Mouse (Mus musculus) embryo, embryonic 11.5 days (tissue): ENCODE results near the gene Cdh15.
A peak's percentile ranks its signal among the peaks of the same experiment; 100 is the strongest.

Source experiments
- DNase-seq: peaks from one replicate; pipeline ENCODE4 v3.0.0-alpha.2; 2012; ENCODE audit warnings: low read depth, low spot score

The Cdh15 gene

DNA sequence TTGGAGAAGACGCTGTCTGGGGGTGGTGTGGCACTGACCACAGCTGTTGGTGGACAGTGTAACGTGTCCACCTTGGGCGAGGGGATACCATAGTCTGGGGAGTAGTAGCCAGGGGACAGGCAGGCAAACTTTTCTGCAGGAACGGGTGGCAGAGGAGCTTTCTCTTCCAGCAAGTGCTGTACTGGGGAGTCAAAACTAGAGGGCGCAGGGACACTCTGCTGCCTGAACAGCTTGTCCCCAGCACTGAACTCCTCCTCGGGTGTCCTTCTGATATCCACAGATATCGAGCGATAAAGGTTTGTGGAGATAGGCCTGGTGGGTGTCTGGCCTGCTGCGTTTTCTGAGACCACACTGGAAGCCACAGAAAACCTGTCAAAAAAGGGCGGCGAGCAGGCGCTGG is 43.7 kb downstream of the Cdh15 start:
- DNase-seq: no peak

DNA sequence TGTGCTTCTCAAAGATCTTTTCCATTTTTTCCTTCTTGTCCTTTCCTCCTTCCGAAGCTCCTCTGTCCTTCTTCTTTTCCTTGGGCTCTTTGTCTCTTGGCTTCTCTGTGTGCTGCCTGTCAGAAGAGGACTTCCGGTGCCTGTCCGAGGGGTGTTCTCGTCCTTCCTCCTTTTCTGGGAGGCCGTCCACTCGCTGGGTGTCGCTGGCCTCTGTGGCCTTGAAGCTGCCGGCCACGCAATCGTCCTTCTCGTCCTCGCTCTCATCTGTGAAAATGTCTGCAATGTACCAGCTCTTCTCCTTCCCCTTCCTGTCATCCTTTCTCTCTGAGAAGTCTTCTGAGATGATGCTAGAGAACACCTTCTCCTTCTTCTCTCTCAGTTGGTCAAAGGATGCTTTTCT is 45.7 kb downstream of the Cdh15 start:
- no peak for DNase-seq

DNA sequence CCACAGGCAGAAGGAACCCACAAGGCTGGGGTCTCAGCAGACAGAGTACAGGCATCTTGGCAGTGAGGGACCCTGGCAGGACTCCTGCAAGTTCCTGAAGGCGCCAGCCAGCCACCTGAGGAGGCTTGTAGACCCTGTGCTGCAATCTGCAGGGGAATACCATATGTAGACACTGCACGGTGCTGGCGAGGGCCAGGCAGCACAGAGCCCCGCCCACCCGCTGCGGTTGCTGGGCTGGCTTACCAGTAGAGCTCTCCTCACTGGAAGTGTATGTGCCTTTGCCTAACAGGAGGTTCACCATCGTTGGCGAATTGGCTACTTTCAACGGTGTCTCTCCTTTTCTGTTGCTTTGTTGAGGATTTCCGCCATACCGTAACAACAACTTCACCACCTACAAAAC is 48.6 kb downstream of the Cdh15 start:
- DNase-seq: no peak

GRCm38 (mm10) chr8:122897200-122897599 is 49.4 kb downstream of the Cdh15 start:
- no peak for DNase-seq

- no peak for DNase-seq
Measured at GRCm38 (mm10) chr8:122898018-122898417, 50.3 kb downstream of the Cdh15 start.

- no peak for DNase-seq
Measured at GRCm38 (mm10) chr8:122898473-122898872, 50.7 kb downstream of the Cdh15 start.

DNA sequence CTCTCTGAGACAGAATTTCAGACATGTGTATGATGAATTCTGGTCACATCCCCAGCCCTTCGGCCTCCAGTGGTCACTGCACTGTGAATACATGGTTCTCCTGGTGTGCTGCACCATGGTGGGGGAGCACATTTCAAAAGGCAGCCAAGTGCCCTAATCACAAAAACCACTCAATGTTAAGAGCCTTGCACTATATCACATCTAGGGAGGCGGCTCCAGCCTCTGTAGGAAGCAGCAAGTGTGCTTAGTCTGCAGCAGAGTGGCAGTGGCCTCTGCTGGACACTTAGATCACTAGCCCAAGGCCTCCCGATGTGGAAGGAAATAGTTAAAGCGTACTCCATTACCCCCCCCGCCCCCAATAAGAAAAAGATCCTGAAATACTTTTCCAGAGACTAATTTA is 51.3 kb downstream of the Cdh15 start:
- no peak for DNase-seq

- DNase-seq: no peak
Measured at GRCm38 (mm10) chr8:122901476-122901875, 53.7 kb downstream of the Cdh15 start.

DNA sequence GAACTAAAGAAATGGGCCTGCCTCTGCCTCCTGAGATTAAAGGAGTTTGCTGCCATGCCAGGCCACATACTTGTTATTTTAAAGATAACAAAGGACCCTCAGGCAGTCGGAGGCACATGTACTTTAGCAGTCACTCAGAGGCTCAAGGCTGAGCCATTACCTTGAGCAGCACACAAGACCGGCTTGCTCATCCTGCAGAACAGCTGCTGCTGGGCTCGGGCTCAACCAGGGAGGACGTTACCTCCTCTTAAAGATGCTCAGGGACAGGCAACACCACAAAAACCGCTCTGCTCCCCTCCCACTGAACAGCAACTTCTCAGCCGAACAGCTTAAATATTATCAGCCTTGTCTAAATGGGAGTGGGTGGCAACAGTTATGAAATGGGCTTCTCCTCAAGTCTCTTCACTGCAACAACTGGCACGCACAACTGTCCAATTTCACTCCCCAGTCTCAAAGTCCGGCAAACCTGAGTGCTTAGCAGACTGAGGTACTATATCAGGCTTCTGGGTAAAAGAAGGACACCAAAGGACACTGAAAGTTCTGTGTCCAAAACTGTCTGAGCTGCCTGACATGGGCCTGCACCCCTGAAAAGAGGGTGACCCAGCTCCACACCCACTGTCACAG is 54.2 kb downstream of the Cdh15 start:
- no peak for DNase-seq

DNA sequence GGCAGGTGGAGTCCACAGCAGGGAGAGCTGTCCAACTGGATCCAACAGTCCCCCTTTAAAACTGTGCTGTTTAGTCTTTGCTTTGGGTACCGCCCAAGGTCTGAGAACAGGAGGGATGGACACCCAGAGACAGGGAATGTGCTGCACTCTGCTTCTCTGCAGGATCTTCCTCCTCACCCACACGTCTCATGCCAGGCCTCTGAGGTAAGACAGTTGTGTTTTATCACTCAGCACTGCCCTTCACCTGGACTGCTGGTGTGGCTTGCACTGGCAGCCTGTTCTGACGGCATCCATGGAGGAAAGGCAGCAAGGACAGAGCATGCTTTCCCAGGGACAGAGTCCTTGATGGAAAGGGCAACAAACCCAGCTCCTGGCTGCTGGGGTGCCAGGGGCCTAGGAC is 54.8 kb downstream of the Cdh15 start:
- no peak for DNase-seq

DNA sequence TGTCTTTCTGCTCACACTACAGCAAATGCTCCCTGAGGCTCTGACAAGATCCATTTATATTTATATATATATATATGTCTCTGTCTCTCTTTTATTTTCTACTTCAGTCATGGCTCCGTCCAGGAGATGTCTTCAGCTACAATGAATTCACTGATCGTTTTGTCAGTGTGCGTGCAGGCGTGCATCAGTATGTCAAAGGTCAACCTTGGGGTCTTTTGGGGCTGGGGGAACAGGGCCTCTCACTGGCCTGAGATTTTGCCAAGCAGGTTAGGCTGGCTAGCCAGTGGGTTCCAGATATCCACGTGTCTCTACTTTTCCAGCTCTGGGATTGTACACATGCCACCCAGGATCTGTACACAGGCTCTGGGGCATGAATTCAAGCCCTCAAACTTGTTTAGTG is 55.2 kb downstream of the Cdh15 start:
- DNase-seq: no peak

DNA sequence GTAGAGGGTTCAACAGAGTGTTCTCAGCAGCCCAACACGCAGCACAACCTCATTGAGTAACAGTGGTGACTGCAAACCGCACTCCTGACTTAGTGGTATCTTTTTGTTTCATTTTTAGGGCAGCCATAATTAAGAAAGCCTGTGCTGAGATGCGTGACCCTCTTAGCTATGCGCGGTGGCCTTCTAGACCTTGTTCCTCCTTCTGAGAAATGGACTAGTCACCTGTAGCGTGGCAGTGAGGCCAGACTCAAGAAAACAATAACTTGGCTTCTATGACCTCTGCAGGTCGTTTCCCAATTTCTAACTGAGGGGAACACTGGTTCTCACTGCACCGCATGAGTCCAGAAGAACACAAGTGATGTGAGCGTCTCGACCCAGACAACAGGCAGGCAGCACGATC is 56.7 kb downstream of the Cdh15 start:
- no peak for DNase-seq

DNA sequence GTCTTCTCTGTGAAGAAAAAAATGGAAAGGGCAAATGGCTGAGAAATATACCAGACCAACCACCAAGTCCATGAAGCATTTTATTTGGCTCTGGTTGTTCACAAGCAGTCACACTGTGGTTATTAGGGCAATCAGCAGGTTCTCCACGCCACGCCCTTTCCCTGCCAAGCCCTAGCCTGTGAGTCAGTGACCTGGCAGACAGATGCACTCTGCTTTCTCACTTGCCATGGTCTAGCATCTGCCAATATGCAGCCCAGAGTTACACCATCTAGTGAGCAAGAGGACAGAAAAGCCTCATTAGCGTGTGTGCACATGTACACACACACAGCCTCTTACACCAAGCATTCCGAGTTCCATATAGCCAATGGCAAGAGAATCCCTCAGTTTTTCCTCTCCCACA is 57.6 kb downstream of the Cdh15 start:
- no peak for DNase-seq

DNA sequence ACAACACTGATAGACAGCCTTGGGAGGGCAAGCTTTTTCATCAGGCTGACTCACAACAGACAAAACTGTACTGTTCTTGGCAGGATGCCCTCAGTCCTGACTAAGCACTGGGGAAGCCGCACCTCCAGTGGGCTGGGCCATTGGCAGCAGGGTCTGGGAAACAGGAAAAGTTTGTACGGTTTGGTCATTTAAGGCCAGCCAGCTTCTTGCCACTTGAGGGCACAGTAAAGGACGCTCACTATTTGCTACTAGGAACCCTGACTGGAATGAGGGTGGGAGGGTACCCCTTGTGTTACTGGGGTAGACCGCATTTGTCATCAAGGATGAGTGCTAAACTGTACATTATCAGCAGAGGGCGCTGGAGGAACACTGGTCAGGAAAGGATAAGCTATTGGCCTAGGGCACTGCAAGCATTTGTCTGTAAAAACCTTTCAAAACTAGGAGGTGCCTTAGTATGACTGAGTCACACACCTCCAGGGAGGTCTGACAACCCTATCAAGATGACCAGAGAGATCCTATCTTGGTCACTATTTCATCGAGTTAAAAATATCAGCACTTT is 58.8 kb downstream of the Cdh15 start:
- DNase-seq: peak; percentile 61

DNA sequence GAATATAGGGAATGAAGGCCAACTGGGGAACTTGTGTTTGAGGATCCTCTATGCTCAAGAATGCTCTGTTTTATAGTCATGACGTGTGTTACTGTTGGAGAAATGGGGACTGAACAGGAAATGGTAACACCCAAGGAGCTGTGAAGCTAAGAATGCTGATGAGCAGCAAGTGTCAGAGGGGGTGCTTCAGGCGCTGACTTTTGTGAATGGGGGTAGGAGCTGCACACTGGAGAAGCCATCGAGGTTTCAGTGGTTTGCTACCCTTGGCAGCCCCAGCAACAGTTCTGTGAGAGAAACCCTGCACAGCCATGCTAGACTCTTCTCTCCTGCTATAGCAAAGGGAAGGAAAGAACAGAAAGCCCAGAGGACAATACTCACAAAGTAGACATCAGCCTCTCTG is 64.4 kb downstream of the Cdh15 start:
- no peak for DNase-seq

DNA sequence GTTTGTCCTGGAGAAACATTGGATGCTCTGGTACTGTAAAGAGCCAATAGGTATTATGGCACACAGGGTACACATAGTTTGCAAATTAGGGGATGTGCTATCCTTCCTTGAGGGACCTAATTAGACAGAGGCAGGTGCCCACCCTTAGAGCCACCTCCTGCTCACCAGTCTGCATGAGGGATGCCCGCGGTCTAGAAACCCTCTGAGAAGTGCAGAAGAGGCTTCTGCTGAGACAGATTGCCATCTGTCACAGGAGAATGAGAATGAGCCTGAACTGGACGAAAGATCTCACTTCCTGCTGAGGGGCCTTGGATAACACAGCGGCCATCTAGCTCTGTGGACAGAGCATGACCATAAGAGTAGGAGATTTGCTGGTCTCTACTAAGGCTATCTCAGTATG is 65.1 kb downstream of the Cdh15 start:
- no peak for DNase-seq

DNA sequence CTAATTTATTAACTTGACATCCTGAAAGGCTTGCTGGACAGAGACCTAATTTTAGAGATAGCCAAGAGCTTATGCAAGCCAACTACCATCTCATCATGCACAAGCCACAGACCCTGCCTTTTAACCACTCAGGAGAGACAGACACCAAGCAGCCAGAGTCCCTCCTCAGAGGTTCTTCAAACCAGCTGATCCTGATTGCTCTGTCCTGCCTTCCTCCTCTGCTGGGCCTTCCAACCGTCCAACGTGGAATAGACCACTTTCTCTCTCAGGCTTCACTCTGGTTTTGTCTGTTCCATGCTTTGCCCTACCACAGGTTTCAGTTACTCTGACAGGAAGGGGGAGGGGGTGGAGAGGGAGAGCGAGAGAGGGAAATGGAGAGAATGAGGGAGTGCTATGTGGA is 69.0 kb downstream of the Cdh15 start:
- no peak for DNase-seq
